Mouse (Mus musculus): ENCODE data around the gene Mtmr11.

The Mtmr11 gene

DNA sequence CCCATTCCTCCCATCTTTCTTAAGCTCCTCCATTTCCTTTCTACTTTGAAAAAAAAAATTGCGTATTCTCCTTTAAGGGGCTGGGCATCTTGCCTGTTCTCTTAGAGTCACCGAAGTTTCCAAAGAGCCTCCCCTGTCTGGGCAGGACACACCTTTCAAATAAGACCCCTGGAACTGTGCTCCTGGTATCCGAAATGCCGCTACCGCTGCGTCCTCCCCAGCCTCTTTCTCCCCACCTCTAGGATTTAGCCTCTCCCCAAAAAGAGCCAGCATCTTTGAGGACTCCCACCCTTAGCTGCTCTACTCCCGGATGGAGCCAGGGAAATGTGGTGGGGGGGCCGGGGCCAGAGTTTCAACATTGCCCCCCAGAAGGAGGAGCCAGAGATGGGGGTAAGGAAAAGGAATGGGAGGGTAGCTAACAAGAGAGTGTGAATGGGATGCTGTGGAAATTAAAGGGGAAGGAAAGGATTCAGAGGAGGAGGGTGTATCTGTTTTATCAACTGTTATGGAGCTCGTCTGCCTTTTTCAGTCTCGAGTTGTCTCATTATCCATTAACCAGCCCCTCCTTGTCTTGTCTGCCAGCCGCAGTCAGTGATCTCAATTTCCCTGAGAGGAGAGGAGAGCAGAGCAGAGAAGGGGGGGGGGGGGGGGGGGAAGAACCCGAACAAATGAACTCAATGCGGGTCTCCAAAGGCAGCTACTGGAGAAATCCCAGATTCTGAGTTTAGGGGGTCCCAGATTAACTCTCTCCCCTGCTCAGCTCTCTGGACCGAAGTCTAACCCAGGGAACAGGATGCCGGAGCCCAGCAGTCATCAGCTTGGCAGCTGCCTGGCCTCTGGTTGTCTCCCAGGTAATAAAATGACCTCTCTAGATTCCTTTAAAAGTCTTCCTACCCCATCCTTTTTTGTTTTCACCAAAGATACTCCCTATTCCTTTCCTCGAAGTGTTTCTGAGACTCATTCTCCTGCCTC, at the start of gene Mtmr11:
Mtmr11 (plus strand) TSS at position 136 of the 972 bp plus-strand sequence.
- DNase-seq (ENCODE audit: low spot score): no peak

DNA sequence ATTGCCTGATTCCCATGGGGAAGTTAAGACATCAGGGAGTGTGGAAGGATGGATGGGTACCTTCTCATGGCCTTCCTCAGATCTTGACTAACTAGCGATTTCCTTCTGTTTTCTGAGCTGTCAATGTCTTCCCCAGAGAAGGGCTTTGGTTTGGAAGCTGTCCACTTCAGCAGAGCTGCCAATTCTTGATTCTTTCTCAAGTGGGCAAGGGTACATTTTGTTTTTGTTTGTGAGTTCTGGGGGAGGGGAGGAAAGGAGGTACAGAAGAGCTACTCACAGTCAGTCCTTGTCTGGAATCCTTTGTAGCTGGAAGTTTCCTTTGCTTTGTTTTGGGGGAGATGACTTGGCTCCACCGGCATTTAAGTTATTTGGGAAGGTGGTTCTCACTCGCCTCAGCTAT, 48.6 kb upstream of the Mtmr11 start:
- peak; percentile 76 for DNase-seq (ENCODE audit: low spot score)

DNA sequence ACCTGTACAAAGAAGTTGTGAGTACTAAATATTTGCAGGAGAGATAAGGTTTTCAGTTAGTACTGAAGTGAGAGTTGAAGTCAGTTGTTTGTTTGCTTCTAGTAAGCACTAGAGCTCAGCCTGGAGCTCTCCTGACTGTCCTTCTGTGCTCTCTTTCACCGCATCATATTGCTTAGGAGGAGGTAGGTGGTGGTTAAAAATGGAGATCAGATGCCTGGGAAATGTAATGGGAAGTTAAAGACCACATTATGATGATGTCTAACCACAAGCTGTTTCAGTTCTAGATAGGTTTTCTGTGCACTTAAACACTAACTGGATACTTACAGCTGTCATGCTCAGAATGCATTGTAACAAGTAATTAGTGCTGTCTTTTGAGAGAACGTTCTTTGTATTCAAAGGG, 43.7 kb upstream of the Mtmr11 start:
- DNase-seq (ENCODE audit: low spot score): no peak

DNA sequence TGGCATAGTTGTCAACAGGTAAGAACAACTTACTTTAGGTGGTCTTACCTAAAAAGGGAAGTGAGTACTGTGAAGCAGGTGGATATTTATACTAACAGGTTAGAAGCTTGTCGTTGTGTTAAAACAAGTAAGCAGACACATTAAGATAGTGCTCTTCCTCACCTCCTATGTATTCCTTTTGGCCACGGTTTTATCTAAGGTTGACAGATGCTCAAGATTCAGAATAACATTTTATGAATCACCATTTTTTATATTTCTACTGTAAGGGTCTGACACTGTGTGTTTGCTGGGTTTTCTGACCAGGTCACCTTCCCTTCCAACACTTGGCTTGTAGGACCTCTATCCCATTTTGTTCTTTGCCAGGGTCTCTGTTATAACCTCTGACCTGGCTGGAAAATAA, 43.1 kb upstream of the Mtmr11 start:
- no peak for DNase-seq (ENCODE audit: low spot score)

DNA sequence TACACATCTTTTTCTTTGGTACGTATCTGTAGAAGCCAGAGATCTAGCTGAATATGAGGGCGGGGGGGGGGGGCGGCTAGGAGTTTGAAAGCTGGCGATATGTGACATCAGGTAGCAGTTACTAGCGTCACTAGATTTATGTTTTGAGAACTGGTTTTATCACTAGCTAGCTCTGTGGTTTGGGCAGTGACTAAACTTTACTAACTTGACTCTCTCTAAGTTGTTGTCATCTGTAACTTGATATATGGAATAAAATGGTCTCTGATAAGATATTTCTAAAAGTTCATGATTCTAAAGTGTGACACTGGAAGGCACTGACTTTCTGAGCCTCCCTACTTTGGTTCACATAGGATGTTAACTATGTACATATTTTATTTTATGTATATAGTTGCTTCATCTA, 37.6 kb upstream of the Mtmr11 start:
- no peak for DNase-seq (ENCODE audit: low spot score)

DNA sequence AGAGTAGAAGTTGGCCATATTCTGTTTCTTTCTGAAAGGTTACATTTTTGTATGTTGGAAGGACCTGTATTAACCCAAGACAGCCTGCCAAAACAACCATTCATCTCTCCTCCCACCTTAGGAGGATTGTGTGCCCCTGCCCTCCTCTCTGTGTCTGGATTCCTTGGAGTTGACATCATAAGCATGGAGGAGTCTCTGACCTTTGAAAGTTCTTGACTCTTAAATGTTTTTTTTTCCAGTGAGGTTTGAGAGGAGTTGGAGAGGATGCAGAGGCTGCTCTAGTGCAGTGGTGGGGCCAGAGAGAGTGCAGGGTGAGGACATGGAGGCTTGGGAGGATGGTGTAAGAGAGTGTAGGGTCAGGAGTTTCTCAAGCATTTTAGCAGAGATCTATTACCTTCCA, 33.7 kb upstream of the Mtmr11 start:
- peak; percentile 15 for DNase-seq (ENCODE audit: low spot score)

DNA sequence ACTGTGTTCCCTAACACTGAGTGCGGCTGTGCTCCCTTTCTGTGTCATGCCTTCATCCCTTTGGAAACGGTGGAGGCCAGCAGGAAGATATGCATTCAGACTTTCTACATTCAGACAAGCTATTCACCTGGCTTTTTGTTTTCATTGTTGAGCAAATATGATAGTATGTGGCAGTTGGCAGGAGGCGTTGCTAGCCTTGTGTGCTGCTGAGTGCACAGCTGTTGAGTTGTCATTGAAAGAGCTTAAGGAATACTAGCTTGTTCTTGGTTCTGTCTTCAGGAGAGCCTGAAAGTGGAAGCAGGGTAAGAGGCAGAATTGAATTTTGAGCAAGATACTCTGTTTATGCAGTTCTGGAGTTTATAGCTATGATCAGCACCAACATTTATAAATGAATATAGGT, 29.3 kb upstream of the Mtmr11 start:
- DNase-seq (ENCODE audit: low spot score): no peak

DNA sequence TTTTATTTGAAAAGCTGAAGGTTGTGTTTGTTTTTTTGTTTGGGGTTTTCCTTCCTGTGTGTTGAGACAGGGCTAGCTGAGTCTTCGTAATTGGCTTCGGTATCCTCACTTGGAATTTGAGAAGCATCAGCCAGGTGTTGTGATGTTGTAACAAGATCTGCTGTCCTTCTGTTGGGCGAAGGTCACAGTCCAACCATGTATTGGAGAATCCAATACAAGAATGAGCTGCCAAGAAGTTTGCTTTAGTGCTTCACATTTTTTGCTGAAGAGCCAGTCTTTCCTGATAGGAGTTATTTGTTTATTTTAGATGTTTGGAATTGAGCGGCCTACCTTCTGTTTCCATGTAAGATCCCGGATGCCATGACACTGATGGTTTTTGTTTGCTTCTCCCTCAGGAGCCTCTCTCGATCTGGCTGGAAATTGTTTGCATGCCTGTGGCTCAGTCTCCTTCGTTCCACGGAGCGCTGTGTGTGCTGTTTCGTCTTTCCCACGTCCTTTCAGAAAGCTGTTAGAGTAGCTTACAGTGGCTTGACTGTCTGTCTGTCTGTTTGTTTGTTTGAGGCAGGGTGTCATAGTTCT, 28.4 kb upstream of the Mtmr11 start:
- DNase-seq (ENCODE audit: low spot score): no peak

DNA sequence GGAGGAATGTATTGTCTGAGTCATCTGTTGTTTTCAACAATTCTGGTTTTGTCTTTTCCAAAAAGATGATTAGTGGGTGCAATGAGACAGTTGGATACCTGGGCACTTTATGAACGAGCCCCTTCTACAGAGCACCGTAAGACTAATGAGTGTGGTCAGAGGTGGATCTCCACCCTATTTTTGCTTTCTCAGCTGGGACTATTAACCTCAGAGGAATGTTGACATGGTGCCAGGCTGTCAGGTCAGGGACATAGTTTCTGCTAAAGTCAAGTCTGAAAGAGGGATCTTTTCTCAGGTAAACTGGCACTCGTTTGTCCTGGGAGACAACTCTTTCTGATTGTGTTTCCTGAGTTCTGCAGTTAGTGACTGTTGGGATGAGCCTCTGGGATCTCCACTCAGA, 26.8 kb upstream of the Mtmr11 start:
- DNase-seq (ENCODE audit: low spot score): no peak

DNA sequence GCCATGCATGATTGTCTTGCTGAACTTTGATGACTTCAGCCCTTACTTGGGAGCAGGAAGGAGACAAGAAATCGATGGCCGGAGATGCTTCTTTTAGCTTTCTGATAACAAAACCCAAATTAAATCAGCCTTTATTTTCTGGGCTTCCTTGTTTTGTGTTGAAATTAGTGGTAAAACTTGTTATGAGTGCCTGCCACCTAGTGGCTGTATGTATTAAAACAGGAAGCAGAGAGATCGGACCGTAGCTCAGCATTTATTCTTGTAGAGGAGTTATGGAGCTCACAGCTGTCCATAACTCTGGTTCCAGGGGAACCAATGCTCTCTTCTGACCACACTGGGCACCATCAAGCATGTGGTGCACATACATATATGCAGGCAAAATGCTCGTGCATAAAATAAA, 13.9 kb upstream of the Mtmr11 start:
- peak; percentile 84 for DNase-seq (ENCODE audit: low spot score)

DNA sequence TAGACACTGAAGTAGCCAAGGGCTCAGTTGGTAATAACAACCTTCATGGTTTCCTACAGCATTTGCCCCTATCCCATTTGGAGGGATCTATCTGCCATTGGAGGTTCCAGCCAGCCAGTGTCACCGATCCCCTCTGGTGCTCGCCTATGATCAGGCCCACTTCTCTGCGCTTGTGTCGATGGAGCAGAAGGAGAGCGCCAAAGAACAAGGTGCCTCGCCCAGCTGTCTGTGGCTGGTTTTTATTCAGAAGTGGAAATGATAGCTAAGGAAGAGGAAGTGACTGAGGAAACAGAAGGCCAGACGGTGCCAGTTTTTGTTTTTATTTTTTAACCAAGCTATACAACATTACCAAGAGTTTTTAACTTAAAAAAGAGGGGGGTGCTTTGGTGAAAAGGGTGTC, 10.0 kb upstream of the Mtmr11 start:
- DNase-seq (ENCODE audit: low spot score): no peak

DNA sequence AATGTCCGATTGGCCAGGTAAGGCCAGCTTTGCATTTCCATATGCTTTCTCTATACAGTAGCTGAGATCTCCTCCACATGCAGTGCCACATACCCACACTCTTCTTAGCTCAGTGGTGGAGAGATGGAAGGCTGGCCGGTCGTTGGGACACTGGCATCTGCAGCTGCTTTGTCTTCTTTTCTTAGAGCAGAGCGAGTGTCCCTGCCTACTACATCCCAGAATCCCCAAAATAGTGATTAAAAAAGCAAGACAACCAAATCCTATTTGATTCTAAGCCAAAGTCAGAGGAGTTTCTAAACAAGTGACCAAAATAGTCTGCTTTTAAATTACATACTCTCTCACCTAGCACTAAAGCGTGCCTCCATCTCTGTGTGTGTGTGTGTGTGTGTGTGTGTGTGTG, 9.2 kb upstream of the Mtmr11 start:
- no peak for DNase-seq (ENCODE audit: low spot score)

DNA sequence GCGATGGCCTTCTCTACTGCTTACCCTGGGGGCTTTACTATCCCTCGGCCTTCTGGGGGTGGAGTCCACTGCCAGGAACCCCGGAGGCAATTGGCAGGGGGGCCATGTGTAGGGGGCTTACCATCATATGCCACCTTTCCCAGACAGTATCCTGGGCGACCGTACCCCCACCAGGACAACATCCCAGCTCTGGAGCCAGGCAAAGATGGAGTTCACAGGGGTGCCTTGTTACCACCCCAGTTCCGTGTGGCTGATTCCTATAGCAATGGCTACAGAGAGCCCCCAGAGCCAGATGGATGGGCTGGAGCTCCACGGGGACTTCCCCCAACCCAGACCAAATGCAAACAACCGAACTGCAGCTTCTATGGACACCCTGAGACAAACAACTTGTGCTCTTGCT, 6.3 kb upstream of the Mtmr11 start:
- no peak for DNase-seq (ENCODE audit: low spot score)

DNA sequence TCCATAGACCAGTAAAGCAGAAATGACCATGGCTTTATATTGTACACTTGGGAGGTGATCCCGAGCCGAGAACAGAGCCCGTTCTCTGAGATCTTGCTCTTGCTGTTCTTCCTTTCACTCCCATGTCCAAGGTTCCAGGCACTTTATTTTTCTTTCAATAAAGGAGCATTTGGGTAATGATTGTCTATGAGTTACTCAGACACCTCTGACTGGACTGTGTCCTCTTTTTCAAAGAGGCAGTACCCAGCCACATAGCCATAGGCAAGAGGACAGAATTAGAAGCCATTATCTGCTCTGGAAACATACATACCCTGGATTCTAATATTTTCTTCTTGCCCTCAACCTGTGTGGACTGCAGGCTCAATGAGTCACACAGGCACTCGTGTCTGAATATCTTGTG, 2.0 kb upstream of the Mtmr11 start:
- DNase-seq (ENCODE audit: low spot score): no peak

DNA sequence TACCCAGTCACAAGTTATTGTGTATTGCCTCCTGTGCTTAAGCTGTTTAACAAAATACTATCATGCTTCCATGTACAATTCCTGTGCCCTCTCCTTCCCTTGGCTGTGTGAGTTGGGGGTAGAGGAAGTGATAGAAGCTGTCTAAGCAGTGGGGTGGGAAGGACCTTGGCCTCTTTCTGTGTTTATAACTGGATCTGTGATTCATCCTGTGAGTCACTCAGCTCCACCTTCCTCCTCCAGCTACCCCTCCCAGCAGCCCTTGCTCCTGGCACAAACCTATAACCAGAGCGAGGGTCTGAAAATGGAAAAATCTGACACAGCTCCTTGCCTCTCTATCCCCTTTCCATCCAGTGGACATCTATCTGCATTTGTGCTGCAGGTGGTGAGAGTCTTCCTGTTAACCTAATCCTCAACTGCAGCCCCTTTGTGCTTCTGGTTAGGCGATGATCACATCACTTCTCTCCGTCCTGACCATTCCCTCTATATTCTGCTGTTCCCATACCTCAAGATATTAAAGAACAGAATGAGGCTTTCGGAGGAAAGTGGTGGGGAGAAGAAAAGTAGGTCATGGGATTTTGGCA, 1.5 kb upstream of the Mtmr11 start:
- DNase-seq (ENCODE audit: low spot score): peak; percentile 48

DNA sequence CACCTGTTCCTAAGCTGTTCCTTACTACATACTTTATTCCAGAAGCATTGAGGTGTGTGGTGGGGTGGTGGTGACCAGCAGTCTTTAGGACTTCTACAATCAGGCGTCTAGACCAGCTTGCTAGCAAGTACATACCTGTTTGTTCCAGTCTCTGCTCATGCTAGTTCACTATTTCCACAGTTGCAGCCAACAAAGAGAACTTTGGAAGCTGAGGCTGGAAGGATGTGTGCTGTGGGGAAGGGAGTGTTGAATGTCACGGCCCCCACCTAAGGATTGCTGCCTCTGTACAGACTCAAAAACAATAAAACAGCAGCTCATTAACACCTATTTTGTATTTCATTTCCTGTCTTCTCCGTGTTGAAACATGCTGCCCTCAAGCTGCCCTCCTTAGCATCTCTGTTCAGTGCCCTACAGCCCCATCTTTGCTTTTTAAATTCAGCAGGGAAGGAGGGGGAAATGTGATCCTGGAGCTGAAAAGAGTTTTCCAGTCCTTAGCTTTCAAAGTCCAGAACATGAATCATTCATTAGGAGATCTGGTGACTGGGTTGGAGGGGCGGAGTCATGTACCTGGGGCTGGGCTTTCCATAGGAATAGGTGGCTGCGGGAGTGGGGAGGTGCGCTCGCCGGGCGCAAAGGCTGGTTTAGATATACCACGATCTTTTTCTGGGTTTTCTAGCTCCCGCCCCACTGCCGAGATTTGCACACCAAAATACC, 844 bp upstream of the Mtmr11 start:
- peak; percentile 35 for DNase-seq (ENCODE audit: low spot score)

DNA sequence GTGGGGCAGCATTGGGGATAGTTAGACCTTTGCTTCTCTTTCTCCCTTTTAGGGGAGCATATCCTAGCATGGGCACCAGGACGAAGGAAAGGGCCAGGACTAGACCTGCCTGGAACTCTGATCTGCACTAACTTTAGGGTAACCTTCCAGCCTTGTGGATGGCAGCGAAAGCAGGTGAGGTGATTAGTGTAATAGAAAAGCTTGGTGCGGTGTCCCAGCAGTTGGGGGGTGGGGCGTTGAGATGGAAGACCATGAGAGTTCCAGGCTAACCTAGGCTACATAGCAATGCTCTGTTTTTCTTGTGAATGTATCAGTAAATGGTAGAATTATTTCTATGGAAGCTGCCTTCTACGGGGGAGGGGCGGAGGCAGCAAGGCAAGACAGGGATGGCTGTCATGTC, 1.2 kb downstream of the Mtmr11 start:
- DNase-seq (ENCODE audit: low spot score): no peak

DNA sequence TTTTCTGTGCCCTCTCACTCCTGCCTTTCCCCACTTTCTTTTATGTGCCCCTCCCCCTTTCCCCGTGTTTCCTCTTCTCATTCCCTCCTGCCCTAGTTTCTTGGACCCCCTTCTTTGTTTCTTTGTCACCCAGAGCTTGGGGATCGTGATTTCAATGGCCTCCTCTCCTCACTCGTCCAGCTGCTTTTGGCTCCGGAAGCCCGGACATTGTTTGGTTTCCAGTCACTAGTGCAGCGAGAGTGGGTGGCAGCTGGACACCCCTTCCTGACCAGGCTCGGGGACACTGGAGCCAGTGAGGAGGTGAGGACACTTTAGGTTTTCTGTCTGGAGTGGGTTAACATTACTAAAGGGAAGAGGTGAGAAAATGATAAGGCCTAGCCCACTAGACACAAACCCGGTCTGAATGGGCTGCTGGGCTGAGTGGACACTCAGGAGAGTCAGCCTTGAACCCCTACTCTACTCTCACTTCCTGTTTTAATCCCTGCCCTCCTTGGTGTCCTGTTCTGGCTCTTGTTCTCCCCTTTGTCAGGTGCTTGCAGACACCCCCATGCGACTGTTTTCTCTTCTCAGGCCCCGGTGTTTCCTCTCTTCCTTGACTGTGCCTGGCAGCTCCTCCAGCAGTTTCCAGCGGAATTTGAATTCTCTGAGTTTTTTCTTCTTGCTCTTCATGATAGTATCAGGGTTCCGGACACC, 6.8 kb downstream of the Mtmr11 start:
- DNase-seq (ENCODE audit: low spot score): no peak

DNA sequence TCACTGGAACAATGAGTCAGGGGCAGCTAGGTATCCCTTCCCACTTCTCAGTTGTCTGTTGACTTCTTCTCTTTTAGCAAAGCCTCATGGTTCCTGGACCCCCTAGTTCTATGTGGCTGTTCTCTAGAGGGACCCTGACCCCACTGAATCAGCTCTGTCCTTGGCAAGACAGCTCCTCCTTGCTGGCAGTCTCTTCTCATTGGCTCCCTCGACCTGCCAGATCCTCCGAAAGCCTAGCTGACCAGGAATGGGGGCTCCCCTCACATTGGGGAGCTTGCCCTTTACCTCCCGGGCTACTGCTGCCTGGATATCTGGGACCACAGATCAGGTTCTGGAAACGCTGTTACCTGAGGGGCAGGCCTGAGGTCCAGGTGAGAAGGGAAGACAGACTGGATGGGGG, 8.5 kb downstream of the Mtmr11 start:
- DNase-seq (ENCODE audit: low spot score): no peak

DNA sequence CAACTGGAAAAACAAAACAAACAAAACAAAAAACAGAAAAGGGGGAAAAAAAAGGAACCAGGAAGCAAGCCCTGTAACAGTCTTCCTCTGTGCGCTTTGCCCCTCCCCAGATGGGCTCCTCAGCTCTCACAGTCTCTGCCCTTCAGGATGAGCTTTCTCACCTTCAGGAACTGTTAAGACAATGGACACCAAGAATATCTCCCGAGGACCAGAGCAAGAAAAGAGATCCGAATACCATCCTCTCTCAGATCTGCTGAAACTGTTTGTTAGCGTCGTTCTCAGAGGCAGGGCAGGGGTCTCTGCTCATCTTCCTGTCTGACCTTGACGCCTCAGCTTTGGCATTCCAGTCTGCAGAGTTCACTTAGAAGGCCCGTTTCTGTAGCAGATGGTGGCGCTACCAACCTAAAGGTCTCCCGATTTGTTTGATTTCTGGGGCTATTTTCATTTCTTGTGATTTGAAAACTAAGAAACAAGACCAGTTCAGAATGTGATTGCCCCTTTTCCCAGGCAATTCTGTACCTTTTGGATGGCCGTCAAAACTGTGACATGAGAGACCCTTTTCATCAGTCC, 9.3 kb downstream of the Mtmr11 start:
- peak; percentile 16 for DNase-seq (ENCODE audit: low spot score)

DNA sequence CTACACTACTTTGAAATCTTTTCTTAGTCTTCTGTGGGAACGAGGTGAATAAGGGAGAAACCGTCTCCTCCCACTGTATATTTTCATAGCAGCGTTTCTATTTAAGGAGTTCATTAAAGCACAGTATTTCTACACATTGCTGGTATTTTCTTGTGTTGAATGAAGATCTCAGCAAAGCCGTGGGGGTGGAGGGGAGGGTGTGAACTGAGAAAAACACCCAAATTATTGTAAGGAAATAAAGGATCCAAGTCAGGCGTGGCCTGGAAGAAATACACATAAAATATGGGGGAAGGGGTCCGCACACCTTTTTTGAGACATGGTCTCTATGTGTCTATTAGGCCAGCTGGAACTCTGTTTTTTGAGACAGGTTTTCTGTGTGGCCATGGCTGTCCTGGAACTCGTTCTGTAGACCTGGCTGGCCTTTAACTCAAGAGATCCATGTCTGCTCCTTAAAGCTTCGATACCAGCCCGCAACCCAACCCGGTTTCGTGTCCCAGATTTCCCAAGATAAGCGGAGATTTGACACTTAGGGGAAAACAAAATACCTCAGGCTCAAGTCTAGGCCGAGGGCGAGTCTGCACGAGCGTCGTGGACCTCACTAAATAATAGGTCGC, 9.9 kb downstream of the Mtmr11 start:
- DNase-seq (ENCODE audit: low spot score): no peak

Data from adipocyte (in vitro differentiated cells).